Mouse (Mus musculus): ENCODE results near the gene Gm2022.
"Not testable (repeated sequence)": the region's sequence is repeated elsewhere in the genome, so short reads cannot be mapped to it uniquely, and the experiment has no call there.

Gene Gm2022

GRCm38 (mm10) chr12:87895070-87895469 lies at the start of gene Gm2022:
Gm2022 (plus strand) TSS chr12:87895370.
- not testable (repeated sequence) for DNase-seq (ENCODE audit: low spot score)

- not testable (repeated sequence) for DNase-seq (ENCODE audit: low spot score)
Measured at GRCm38 (mm10) chr12:87850657-87851056, 44.5 kb upstream of the Gm2022 start.

- not testable (repeated sequence) for DNase-seq (ENCODE audit: low spot score)
Measured at GRCm38 (mm10) chr12:87856067-87856466, 39.1 kb upstream of the Gm2022 start.

GRCm38 (mm10) chr12:87861740-87862692 lies 33.2 kb upstream of the Gm2022 start:
- not testable (repeated sequence) for DNase-seq (ENCODE audit: low spot score)

DNA sequence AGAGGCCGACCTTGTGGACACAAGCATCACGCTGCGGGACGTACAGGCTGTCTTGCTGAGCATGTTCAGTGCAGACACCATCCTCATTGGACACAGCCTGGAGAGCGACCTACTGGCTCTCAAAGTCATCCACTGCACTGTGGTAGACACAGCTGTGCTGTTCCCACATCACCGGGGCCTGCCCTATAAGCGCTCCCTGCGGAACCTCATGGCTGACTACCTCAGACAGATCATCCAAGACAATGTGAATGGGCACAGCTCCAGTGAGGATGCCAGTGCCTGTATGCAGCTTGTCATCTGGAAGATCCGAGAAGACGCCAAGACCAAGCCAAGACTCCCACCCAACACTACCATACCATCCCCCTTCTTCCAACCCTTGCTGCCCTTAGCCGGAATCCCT lies 31.5 kb upstream of the Gm2022 start:
- DNase-seq (ENCODE audit: low spot score), result not testable (repeated sequence)

GRCm38 (mm10) chr12:87864048-87864447 lies 31.1 kb upstream of the Gm2022 start:
- not testable (repeated sequence) for DNase-seq (ENCODE audit: low spot score)

- not testable (repeated sequence) for DNase-seq (ENCODE audit: low spot score)
Measured at GRCm38 (mm10) chr12:87873772-87874171, 21.4 kb upstream of the Gm2022 start, which contains the start of gene Gm2016. Gm2016 (plus strand) TSS chr12:87874072.

DNA sequence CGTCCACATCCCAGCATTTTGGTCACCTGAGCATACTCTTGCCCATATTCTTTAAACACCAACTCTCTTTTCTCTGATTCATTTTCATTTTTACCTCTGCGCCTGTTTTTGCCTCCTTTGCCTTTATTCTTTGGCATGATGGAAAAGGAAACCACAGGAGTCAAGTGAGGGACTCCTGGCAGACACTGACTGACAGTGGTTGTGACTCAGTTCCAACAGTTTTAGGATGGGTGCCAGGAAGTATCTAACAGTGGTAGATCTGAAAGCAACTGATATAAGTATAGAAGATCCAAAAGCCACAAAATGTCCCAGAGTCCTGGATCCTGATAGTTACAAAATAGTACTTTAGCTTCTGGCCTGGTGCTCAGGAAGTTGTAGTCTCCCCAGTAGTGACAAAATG lies 24.6 kb downstream of the Gm2022 start, which contains the start of gene Gm2035:
Gene Gm2035, minus strand, starts transcription at position 137 of the 400 bp plus-strand sequence.
- DNase-seq (ENCODE audit: low spot score), result not testable (repeated sequence)
